Mouse (Mus musculus): ENCODE measurements at regions not wholly inside any gene's neighbourhood (a gene's known extent, or its start where the extent isn't known, plus 50 kb on each side); places are given as distances from the start of the nearest gene placed in this dataset.

GRCm38 (mm10) chr15:24457726-24458125 lies 955.8 kb downstream of the Basp1 start:
- TF ChIP-seq CTCF (IDR thresholded peaks at IDR 0.05; ENCODE audit: low read depth) (no peak), EP300 (IDR thresholded peaks at IDR 0.05; ENCODE audit: low read depth) (no peak)

Data from heart, postnatal 0 days (tissue).